Mouse (Mus musculus) limb, embryonic 10.5 days (tissue): ENCODE measurements around the gene Tmem115. TPM values are rescaled to one million over a fixed set of nuclear protein-coding genes. Genes with fewer than 3 reads are reported as not detected.

Experiments
- DNase-seq: peaks from one replicate; pipeline ENCODE4 v3.0.0-alpha.2; 2017; ENCODE audit warnings: low spot score
- H3K27ac ChIP-seq: fragments of 300-500 bp; sonication (generic); 2 replicates; pipeline ENCODE4 v1.5.1; 2016; ENCODE audit warnings: mild to moderate bottlenecking
- H3K27me3 ChIP-seq: fragments of 300-500 bp; sonication (generic); 2 replicates; pipeline ENCODE4 v1.6.1; 2016; ENCODE audit warnings: low read depth, mild to moderate bottlenecking; ENCODE audit not compliant: poor library complexity, severe bottlenecking
- H3K36me3 ChIP-seq: fragments of 300-500 bp; sonication (generic); 2 replicates; pipeline ENCODE4 v1.6.1; 2016; ENCODE audit warnings: mild to moderate bottlenecking, moderate library complexity
- H3K4me1 ChIP-seq: fragments of 300-500 bp; sonication (generic); 2 replicates; pipeline ENCODE4 v1.6.1; 2016
- H3K4me3 ChIP-seq: fragments of 300-500 bp; sonication (generic); 2 replicates; pipeline ENCODE4 v1.5.1; 2016; ENCODE audit warnings: mild to moderate bottlenecking, moderate library complexity
- H3K9me3 ChIP-seq: fragments of 300-500 bp; sonication (generic); replicated peaks from 2 replicates; pipeline ENCODE4 v1.6.1; 2016; ENCODE audit warnings: mild to moderate bottlenecking
- WGBS: fragments of 180-500 bp; shearing (Covaris S2); methylation state at CpG from one replicate; pipeline ENCODE4 v1.1.7; 2016; 5-methylcytosine and 5-hydroxymethylcytosine counted together
- polyA plus RNA-seq: library from polyadenylated mRNA; unstranded; fragments of >200 nt; fragmentation: Nextera tagmentation; extraction: Ambion mirVana; gene quantifications from 2 replicates; pipeline ENCODE4 v1.2.1, GENCODE M21; 2016

Gene Tmem115
- polyA plus RNA-seq, 1 experiment from 2014 or later, result 41.3 TPM

- 91% methylated on average over 7 of the region's 7 CpGs for WGBS
- H3K4me1 ChIP-seq, result peaks cover 48% of the 10 kb centered on the region
- no peak for DNase-seq
- 0 out of 2 replicates have a peak overlapping the region, but pooled peaks have one; percentile 2 for H3K4me3 ChIP-seq
- H3K27me3 ChIP-seq, result no peaks in the 10 kb centered on the region
- no peak overlapping the region for H3K27ac ChIP-seq
- peaks cover 35% of the 10 kb centered on the region for H3K36me3 ChIP-seq
- no peaks in the 10 kb centered on the region for H3K9me3 ChIP-seq
These were observed 48.8 kb downstream of the Tmem115 start for GRCm38 (mm10) chr9:107582509-107583062.

GRCm38 (mm10) chr9:107583174-107583573, 49.4 kb downstream of the Tmem115 start:
- Histone ChIP-seq H3K27ac (no peak overlapping the region), H3K4me3 (no peak overlapping the region), H3K36me3 (peaks cover 33% of the 10 kb centered on the region), H3K9me3 (no peaks in the 10 kb centered on the region), H3K27me3 (no peaks in the 10 kb centered on the region), H3K4me1 (peaks cover 48% of the 10 kb centered on the region)
- no peak for DNase-seq
- 95% methylated on average over 14 of the region's 14 CpGs for WGBS

DNA sequence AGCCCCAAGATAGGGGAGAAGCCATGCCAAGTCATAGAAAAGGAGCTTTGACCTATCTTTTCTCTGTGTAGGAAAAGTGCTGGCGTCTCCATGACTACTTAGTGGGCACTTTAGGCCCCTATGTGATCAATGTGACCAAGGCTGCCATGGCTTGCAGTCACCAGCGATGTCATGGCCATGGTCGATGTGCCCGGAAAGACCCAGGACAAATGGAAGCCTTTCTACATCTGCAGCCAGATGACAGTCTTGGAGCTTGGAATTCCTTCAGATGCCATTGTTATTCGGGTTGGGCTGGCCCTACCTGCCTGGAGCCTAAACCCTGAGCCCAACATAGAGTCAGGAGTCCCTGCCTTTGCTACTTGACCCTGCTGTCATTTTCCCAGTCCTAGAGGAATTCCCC, 52.8 kb downstream of the Tmem115 start:
- Histone ChIP-seq H3K4me1 (peaks cover 30% of the 10 kb centered on the region), H3K27ac (peak overlapping the region; percentile 38; the same call in 1 of the 2 replicates), H3K4me3 (no peak overlapping the region), H3K9me3 (no peaks in the 10 kb centered on the region), H3K27me3 (no peaks in the 10 kb centered on the region), H3K36me3 (peaks cover 49% of the 10 kb centered on the region)
- no peak for DNase-seq
- WGBS, result 89% methylated on average over 5 of the region's 5 CpGs

- peaks cover 25% of the 10 kb centered on the region for H3K4me1 ChIP-seq
- DNase-seq, result peak; percentile 91
- peak within 1 kb of the TSS; percentile 70 for H3K4me3 ChIP-seq
- H3K27me3 ChIP-seq, result no peaks in the 10 kb centered on the region
- H3K9me3 ChIP-seq, result no peaks in the 10 kb centered on the region
- 15% methylated on average over 46 of the region's 46 CpGs for whole genome bisulfite sequencing
- H3K36me3 ChIP-seq, result peaks cover 56% of the 10 kb centered on the region
- peak within 1 kb of the TSS; percentile 80 for H3K27ac ChIP-seq
These were observed 53.5 kb downstream of the Tmem115 start, which contains the start of gene Ifrd2 for GRCm38 (mm10) chr9:107586974-107587832. Gene Ifrd2, plus strand, starts transcription at chr9:107587642.

GRCm38 (mm10) chr9:107587833-107588639, 54.3 kb downstream of the Tmem115 start:
- Histone ChIP-seq H3K4me3 (peak overlapping the region; percentile 70), H3K27me3 (no peaks in the 10 kb centered on the region), H3K27ac (peak overlapping the region; percentile 80), H3K36me3 (peaks cover 59% of the 10 kb centered on the region), H3K4me1 (peaks cover 26% of the 10 kb centered on the region), H3K9me3 (no peaks in the 10 kb centered on the region)
- 5% methylated on average over 33 of the region's 33 CpGs for WGBS
- no peak for DNase-seq

Other genes with a start within 250 kb of the Tmem115 start
- 5.3 and 5.9 TPM in 2 replicates for gene Mapkapk3, start 244.1 kb upstream of the Tmem115 start, polyA plus RNA-seq
- 4.3 and 5.1 TPM in 2 replicates for gene Cish, start 237.9 kb upstream of the Tmem115 start, polyA plus RNA-seq
- 10.3 and 12.2 TPM in 2 replicates for gene Hemk1, start 195.6 kb upstream of the Tmem115 start, polyA plus RNA-seq
- gene 6430571L13Rik, start 193.3 kb upstream of the Tmem115 start, polyA plus RNA-seq, result 0.72 and 0.74 TPM in 2 replicates
- 0.20 and 0.34 TPM in 2 replicates for gene Cacna2d2, start 134.3 kb upstream of the Tmem115 start, polyA plus RNA-seq
- 13.2 and 15.8 TPM in 2 replicates for gene Cyb561d2, start 8.2 kb downstream of the Tmem115 start, polyA plus RNA-seq
- gene Nprl2, start 8.3 kb downstream of the Tmem115 start, polyA plus RNA-seq, result 34.0 and 37.3 TPM in 2 replicates
- 0.25 and 0.33 TPM in 2 replicates for gene Zmynd10, start 13.4 kb downstream of the Tmem115 start, polyA plus RNA-seq
- gene Rassf1, start 17.6 kb downstream of the Tmem115 start, polyA plus RNA-seq, result 55.3 and 57.4 TPM in 2 replicates
- gene Tusc2, start 29.3 kb downstream of the Tmem115 start, polyA plus RNA-seq, result 60.4 and 62.5 TPM in 2 replicates
- gene Hyal2, start 34.0 kb downstream of the Tmem115 start, polyA plus RNA-seq, result 160 and 168 TPM in 2 replicates
- gene Hyal1, start 43.0 kb downstream of the Tmem115 start, polyA plus RNA-seq, result 7.9 and 10.2 TPM in 2 replicates
- 20.1 and 22.5 TPM in 2 replicates for gene Naa80, start 44.9 kb downstream of the Tmem115 start, polyA plus RNA-seq
- 0.56 and 0.82 TPM in 2 replicates for gene Hyal3, start 46.9 kb downstream of the Tmem115 start, polyA plus RNA-seq
- gene Ifrd2, start 53.7 kb downstream of the Tmem115 start, polyA plus RNA-seq, result 55.0 and 69.4 TPM in 2 replicates
- gene Sema3b, start 75.3 kb downstream of the Tmem115 start, polyA plus RNA-seq, result 2.2 and 3.6 TPM in 2 replicates
- gene Gnai2, start 101.4 kb downstream of the Tmem115 start, polyA plus RNA-seq, result 355 and 403 TPM in 2 replicates
- gene Slc38a3, start 135.6 kb downstream of the Tmem115 start, polyA plus RNA-seq, result 3.9 and 4.3 TPM in 2 replicates
- 2.6 and 3.3 TPM in 2 replicates for gene Gnat1, start 145.8 kb downstream of the Tmem115 start, polyA plus RNA-seq
- gene Sema3f, start 176.5 kb downstream of the Tmem115 start, polyA plus RNA-seq, result 31.7 and 33.6 TPM in 2 replicates
- gene Rbm5, start 237.1 kb downstream of the Tmem115 start, polyA plus RNA-seq, result 164 and 214 TPM in 2 replicates